Mouse (Mus musculus): ENCODE measurements around the gene Zfp768.

- TF ChIP-seq CTCF (IDR thresholded peaks at IDR 0.05; ENCODE audit: control insufficient read depth, insufficient read depth, insufficient read length) (no peak), FOSL1 (IDR thresholded peaks at IDR 0.05; ENCODE audit: insufficient read depth, low read length, poor library complexity, severe bottlenecking) (no peak), MAX (IDR thresholded peaks at IDR 0.05) (peak; percentile 25), USF1 (IDR thresholded peaks at IDR 0.05; ENCODE audit: low read depth) (no peak), CEBPB (IDR thresholded peaks at IDR 0.05; ENCODE audit: low read depth) (no peak), MYOD1 (IDR thresholded peaks at IDR 0.05; ENCODE audit: control insufficient read depth, insufficient read length, low read depth) (no peak), MYOG (IDR thresholded peaks at IDR 0.05; ENCODE audit: control insufficient read depth, extremely low read depth, insufficient read length) (no peak)
These were observed at the start of gene Zfp768 for GRCm38 (mm10) chr7:127345512-127346325.

All from C2C12 (cell line).